Mouse (Mus musculus) liver, postnatal 0 days (tissue): Measurements from ENCODE around the gene Galnt4. TPM values are rescaled to one million over a fixed set of nuclear protein-coding genes. Genes with fewer than 3 reads are reported as not detected.

Experiments
- ATAC-seq: fragments of 200-750 bp; cut with Nextera tagmentation; 2 replicates; pipeline ENCODE4 v1.8.0; 2017; ENCODE audit warnings: mild to moderate bottlenecking, moderate library complexity
- DNase-seq: peaks from one replicate; pipeline ENCODE4 v3.0.0-alpha.2; 2016
- H3K27ac ChIP-seq: fragments of 300-500 bp; sonication (generic); 2 replicates; pipeline ENCODE4 v1.5.1; 2014; ENCODE audit warnings: antibody characterized with exemption, moderate library complexity, mild to moderate bottlenecking, low read depth
- H3K27me3 ChIP-seq: fragments of 300-500 bp; sonication (generic); 2 replicates; pipeline ENCODE4 v1.6.1; 2014; ENCODE audit warnings: low read length, control low read depth, mixed read lengths; ENCODE audit not compliant: insufficient read depth
- H3K36me3 ChIP-seq: fragments of 300-500 bp; sonication (generic); replicated peaks from 2 replicates; pipeline ENCODE4 v1.6.1; 2014; ENCODE audit warnings: mild to moderate bottlenecking, control low read depth, low read length, moderate library complexity, mixed read lengths; ENCODE audit not compliant: insufficient read depth
- H3K4me1 ChIP-seq: fragments of 300-500 bp; sonication (generic); 2 replicates; pipeline ENCODE4 v1.6.1; 2014; ENCODE audit warnings: antibody characterized with exemption, mild to moderate bottlenecking, control low read depth; ENCODE audit not compliant: insufficient read depth
- H3K4me2 ChIP-seq: fragments of 300-500 bp; sonication (generic); 2 replicates; pipeline ENCODE4 v1.6.1; 2014; ENCODE audit warnings: low read depth, mild to moderate bottlenecking, low read length, moderate library complexity, mixed read lengths
- H3K4me3 ChIP-seq: fragments of 300-500 bp; sonication (generic); 2 replicates; pipeline ENCODE4 v1.5.1; 2014; ENCODE audit warnings: low read depth, low read length
- H3K9ac ChIP-seq: fragments of 300-500 bp; sonication (generic); replicated peaks from 2 replicates; pipeline ENCODE4 v1.6.1; 2014; ENCODE audit warnings: mild to moderate bottlenecking, moderate library complexity
- H3K9me3 ChIP-seq: fragments of 300-500 bp; sonication (generic); 2 replicates; pipeline ENCODE4 v1.6.1; 2016; ENCODE audit warnings: mild to moderate bottlenecking, control low read depth, low read length, mixed read lengths
- CTCF ChIP-seq: sonication (generic); IDR thresholded peaks from 2 replicates; pipeline ENCODE4 v1.5.1; 2016; ENCODE audit warnings: antibody characterized with exemption, low read depth
- EP300 ChIP-seq: IDR thresholded peaks from 2 replicates; pipeline ENCODE4 v1.6.1; 2016; ENCODE audit warnings: antibody characterized with exemption, low read depth, mild to moderate bottlenecking
- WGBS: fragments of 180-500 bp; shearing (Covaris S2); extraction: QIAGEN DNeasy Blood & Tissue Kit; methylation state at CpG from one replicate; pipeline ENCODE4 v1.1.7; 2014; ENCODE audit not compliant: insufficient replicate concordance; 5-methylcytosine and 5-hydroxymethylcytosine counted together
- polyA plus RNA-seq: library from polyadenylated mRNA; unstranded; fragments of >200 nt; fragmentation: Nextera tagmentation; extraction: Ambion mirVana; gene quantifications from 2 replicates; pipeline ENCODE4 v1.2.1, GENCODE M21; 2015

Gene Galnt4
- polyA plus RNA-seq, 1 experiment from 2014 or later, result 2.6 TPM

- DNase-seq, result no peak
Measured at GRCm38 (mm10) chr10:99161987-99162582, 54.1 kb downstream of the Galnt4 start.

More at GRCm38 (mm10) chr10:99161987-99162582, 54.1 kb downstream of the Galnt4 start:
- Histone ChIP-seq H3K9ac (no peak overlapping the region), H3K27me3 (no peaks in the 10 kb centered on the region), H3K27ac (no peak overlapping the region), H3K36me3 (0 out of 2 replicates have a peak, but pooled peaks cover 4% of the 10 kb centered on the region), H3K4me1 (0 out of 2 replicates have a peak, but pooled peaks cover 2% of the 10 kb centered on the region), H3K9me3 (no peaks in the 10 kb centered on the region), H3K4me2 (no peak overlapping the region), H3K4me3 (no peak overlapping the region)
- 40% methylated on average over 8 of the region's 8 CpGs for WGBS
- 0 out of 2 replicates have a peak, but pooled peaks have one; percentile 33 for ATAC-seq
- TF ChIP-seq EP300 (no peak), CTCF (peak; percentile 78)

Other genes with a start within 250 kb of the Galnt4 start
- gene Atp2b1, start 193.8 kb upstream of the Galnt4 start, polyA plus RNA-seq, result 33.3 and 37.0 TPM in 2 replicates
- 3.9 TPM in 2 replicates for gene Poc1b, start 1.1 kb upstream of the Galnt4 start, polyA plus RNA-seq
- not detected in 2 replicates for gene Phxr2, start 18.2 kb downstream of the Galnt4 start, polyA plus RNA-seq
- 15.4 and 16.8 TPM in 2 replicates for gene Dusp6, start 155.1 kb downstream of the Galnt4 start, polyA plus RNA-seq